Mouse (Mus musculus) forebrain, embryonic 11.5 days (tissue): ENCODE measurements at regions not wholly inside any gene's neighbourhood (a gene's known extent, or its start where the extent isn't known, plus 50 kb on each side); places are given as distances from the start of the nearest gene placed in this dataset.

ENCODE experiments used
- ATAC-seq: fragments of 200-750 bp; cut with Nextera tagmentation; replicated peaks from 2 replicates; pipeline ENCODE4 v1.8.0; 2017; ENCODE audit warnings: moderate TSS enrichment; ENCODE audit not compliant: low FRiP score
- DNase-seq: peaks from one replicate; pipeline ENCODE4 v3.0.0-alpha.2; 2017; ENCODE audit warnings: low spot score
- H3K27ac ChIP-seq: fragments of 300-500 bp; sonication (generic); 2 replicates; pipeline ENCODE4 v1.5.1; 2014; ENCODE audit warnings: low read depth, low read length
- H3K27me3 ChIP-seq: fragments of 300-500 bp; sonication (generic); 2 replicates; pipeline ENCODE4 v1.6.1; 2014; ENCODE audit warnings: mild to moderate bottlenecking, low read length, mixed read lengths; ENCODE audit not compliant: control insufficient read depth, insufficient read depth
- H3K36me3 ChIP-seq: fragments of 300-500 bp; sonication (generic); 2 replicates; pipeline ENCODE4 v1.6.1; 2014; ENCODE audit warnings: mild to moderate bottlenecking, low read length, moderate library complexity, mixed read lengths; ENCODE audit not compliant: control insufficient read depth, insufficient read depth
- H3K4me1 ChIP-seq: fragments of 300-500 bp; sonication (generic); replicated peaks from 2 replicates; pipeline ENCODE4 v1.6.1; 2014; ENCODE audit warnings: low read length, mixed read lengths; ENCODE audit not compliant: control insufficient read depth, insufficient read depth
- H3K4me2 ChIP-seq: fragments of 300-500 bp; sonication (generic); 2 replicates; pipeline ENCODE4 v1.6.1; 2014; ENCODE audit warnings: low read depth, mild to moderate bottlenecking, low read length, moderate library complexity, mixed read lengths; ENCODE audit not compliant: severe bottlenecking
- H3K4me3 ChIP-seq: fragments of 300-500 bp; sonication (generic); 2 replicates; pipeline ENCODE4 v1.5.1; 2014; ENCODE audit warnings: low read depth, low read length
- H3K9ac ChIP-seq: fragments of 300-500 bp; sonication (generic); 2 replicates; pipeline ENCODE4 v1.6.1; 2014; ENCODE audit warnings: low read length
- H3K9me3 ChIP-seq: fragments of 300-500 bp; sonication (generic); 2 replicates; pipeline ENCODE4 v1.6.1; 2016; ENCODE audit warnings: low read length, mixed read lengths; ENCODE audit not compliant: control insufficient read depth
- WGBS: fragments of 180-500 bp; shearing (Covaris S2); extraction: QIAGEN DNeasy Blood & Tissue Kit; methylation state at CpG from one replicate; pipeline ENCODE4 v1.1.7; 2014; 5-methylcytosine and 5-hydroxymethylcytosine counted together

DNA sequence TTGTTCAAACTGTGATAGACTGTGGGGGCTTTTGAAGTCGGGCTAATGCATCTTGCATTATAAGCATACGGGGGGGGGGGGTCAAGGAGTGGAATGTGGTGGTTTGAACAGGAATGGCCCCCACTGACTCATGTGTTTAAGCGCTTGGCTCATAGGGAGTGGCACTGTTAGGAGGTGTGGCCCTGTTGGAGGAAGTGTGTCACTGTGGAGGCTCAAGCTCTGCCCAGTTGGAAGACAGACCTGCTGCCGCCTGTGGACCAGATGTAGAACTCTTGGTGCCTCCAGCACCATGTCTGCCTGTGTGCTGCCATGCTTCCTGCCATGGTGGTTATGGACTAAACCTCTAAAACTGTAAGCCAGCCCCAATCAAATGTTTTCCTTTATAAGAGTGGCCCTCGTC lies 89.0 kb upstream of the Slc22a12 start:
- DNase-seq, result no peak
- ATAC-seq, result no peak
- Histone ChIP-seq H3K27me3 (no peaks in the 10 kb centered on the region), H3K9me3 (no peaks in the 10 kb centered on the region), H3K4me3 (no peak overlapping the region), H3K36me3 (no peaks in the 10 kb centered on the region), H3K27ac (no peak overlapping the region), H3K4me2 (no peak overlapping the region), H3K9ac (no peak overlapping the region), H3K4me1 (no peaks in the 10 kb centered on the region)
- 87% methylated on average over 5 of the region's 5 CpGs for WGBS

DNA sequence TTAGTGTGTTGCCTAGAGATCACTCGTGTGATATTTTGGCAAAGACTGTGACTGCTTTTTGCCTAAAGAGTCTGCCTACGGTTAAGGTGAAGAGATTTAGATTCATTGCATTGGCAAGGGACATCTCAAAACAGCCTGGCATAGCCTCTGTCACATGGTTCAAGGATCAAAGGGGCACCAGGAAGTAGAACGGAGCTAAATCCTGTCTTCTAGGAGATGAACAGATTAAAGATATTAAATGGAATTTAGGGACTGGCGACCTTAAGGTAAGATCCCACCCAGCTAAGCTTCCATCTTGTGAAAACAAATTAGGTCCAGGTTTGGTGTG lies 87.7 kb upstream of the Slc22a12 start:
- Histone ChIP-seq H3K36me3 (no peaks in the 10 kb centered on the region), H3K9ac (no peak overlapping the region), H3K4me1 (no peaks in the 10 kb centered on the region), H3K27ac (no peak overlapping the region), H3K4me3 (no peak overlapping the region), H3K27me3 (no peaks in the 10 kb centered on the region), H3K9me3 (no peaks in the 10 kb centered on the region), H3K4me2 (no peak overlapping the region)
- no peak for ATAC-seq
- WGBS, result 82% methylated on average over 4 of the region's 4 CpGs
- no peak for DNase-seq

DNA sequence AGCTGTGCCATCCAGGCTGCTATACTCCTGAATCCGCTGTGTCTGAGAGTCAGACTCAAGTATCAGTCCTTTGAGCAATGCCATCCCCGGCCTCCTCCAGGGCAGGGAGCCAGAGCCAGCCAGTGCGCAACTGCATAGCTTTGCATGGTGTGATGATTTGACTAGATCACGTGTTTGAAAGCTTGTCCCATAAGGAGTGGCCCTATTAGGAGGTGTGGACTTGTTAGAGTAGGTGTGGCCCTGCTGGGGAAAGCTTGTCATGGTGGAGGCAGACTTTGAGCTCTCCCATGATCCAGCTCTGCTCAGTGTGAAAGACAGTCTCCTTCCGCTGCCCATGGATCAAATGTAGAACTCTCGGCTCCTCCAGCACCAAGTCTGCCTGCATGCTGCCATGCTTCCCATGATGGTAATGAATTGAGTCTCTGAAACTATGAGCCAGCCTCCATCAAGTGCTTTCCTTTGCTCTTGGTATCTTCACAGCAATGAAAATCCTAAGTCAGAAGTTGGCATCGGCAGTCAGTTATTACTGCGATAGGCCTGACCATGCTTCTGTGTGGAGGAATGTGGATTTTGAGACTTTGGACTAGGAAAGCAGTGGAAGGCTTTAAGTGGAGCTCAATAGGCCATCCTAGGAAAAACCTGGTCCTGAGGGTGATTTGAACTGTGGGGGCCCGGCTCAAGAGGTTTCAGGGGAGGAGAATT lies 87.2 kb upstream of the Slc22a12 start:
- Histone ChIP-seq H3K9me3 (no peaks in the 10 kb centered on the region), H3K36me3 (no peaks in the 10 kb centered on the region), H3K27ac (no peak overlapping the region), H3K9ac (no peak overlapping the region), H3K27me3 (no peaks in the 10 kb centered on the region), H3K4me3 (no peak overlapping the region), H3K4me2 (no peak overlapping the region), H3K4me1 (no peaks in the 10 kb centered on the region)
- no peak for DNase-seq
- no peak for ATAC-seq
- 92% methylated on average over 9 of the region's 9 CpGs for WGBS

DNA sequence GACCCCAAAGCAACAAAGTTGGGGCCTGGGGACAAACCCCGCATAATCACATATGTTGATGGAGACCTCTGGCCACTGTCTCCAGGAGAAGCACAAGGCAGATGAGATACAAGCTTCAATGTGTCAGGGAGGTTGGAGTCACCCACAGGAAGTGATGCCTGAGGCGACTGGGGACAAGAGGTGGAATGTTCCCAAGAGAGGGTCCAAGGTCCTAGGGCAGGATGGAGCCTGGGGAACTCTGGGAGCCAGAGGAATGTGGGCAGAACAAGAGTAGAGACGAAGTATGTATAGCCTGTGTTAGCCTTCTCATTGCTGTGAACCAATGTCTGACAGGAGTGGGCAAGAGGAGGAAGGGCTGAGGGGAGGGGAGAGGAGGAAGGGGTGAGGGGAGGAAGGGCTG lies 82.7 kb upstream of the Slc22a12 start:
- ATAC-seq (no peak), DNase-seq (no peak)
- Histone ChIP-seq H3K4me1 (no peaks in the 10 kb centered on the region), H3K27ac (no peak overlapping the region), H3K36me3 (no peaks in the 10 kb centered on the region), H3K27me3 (no peaks in the 10 kb centered on the region), H3K9me3 (no peaks in the 10 kb centered on the region), H3K4me3 (no peak overlapping the region), H3K4me2 (no peak overlapping the region), H3K9ac (no peak overlapping the region)
- WGBS, result 66% methylated on average over 3 of the region's 3 CpGs

DNA sequence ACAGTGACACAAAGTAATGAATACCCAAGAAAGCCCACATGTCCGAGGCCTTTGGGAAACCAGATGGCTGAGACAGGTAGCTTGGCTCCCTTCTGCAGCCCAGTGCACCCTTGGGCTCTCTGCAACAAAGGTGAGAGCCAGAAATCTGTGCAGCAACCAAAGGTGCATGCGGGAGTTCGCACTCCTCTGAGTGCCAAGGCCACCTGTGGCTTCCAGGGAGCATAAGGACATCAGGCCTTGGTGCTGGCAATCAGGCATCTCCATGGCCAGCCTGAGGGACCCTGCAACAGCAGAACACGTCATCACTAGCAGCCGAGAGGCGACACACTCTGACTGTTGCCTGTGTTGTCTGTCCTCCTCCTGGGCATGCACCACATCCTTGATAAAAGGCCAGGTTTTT lies 78.2 kb upstream of the Slc22a12 start:
- Histone ChIP-seq H3K4me1 (no peaks in the 10 kb centered on the region), H3K4me3 (no peak overlapping the region), H3K4me2 (no peak overlapping the region), H3K9ac (no peak overlapping the region), H3K36me3 (no peaks in the 10 kb centered on the region), H3K27ac (no peak overlapping the region), H3K9me3 (no peaks in the 10 kb centered on the region), H3K27me3 (no peaks in the 10 kb centered on the region)
- 89% methylated on average over 6 of the region's 6 CpGs for WGBS
- DNase-seq, result no peak
- no peak for ATAC-seq

DNA sequence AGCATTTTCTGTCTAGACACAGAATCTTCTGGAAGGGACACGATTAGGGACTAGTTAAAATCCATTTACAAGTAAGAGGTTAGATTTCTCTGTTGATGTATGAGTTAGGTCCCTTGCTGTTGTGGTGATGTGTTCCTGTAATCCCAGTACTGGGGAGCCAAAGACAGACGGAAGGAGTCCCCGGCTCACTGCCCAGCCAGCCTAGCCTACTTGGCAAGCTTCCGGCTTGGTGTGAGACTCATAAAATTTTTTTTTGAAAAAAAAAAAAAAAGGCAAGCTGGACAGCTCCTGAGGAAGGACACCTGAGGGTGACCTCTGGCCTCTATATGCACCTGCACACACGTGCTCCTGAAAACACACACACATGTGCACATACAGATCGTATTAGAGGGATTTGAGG lies 76.7 kb upstream of the Slc22a12 start:
- H3K4me3 ChIP-seq, result no peak overlapping the region
- H3K36me3 ChIP-seq, result no peaks in the 10 kb centered on the region
- H3K9me3 ChIP-seq, result no peaks in the 10 kb centered on the region
- no peaks in the 10 kb centered on the region for H3K4me1 ChIP-seq
- no peak for DNase-seq
- H3K9ac ChIP-seq, result no peak overlapping the region
- H3K27me3 ChIP-seq, result no peaks in the 10 kb centered on the region
- no peak overlapping the region for H3K27ac ChIP-seq
- H3K4me2 ChIP-seq, result no peak overlapping the region
- ATAC-seq, result no peak
- WGBS, result 82% methylated on average over 6 of the region's 6 CpGs

DNA sequence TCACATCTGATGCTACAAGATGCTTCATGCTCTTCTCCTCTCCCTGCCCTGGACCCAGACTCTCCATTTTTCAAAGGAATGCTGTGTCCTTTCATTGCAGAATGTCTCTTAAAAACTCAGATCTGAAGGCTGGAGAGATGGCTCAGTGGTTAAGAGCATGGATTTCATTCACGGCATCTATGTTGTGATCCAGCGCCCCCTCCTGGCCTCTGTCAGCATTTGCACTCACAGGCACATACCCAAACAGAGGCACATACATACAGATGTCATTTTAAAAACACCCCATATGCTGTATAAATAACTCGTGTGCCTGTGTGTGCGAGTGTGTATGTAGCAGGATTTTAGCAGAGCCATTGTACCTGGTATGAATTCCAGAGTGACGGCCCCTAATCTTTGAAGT lies 73.8 kb upstream of the Slc22a12 start:
- no peak overlapping the region for H3K27ac ChIP-seq
- no peaks in the 10 kb centered on the region for H3K27me3 ChIP-seq
- no peak for DNase-seq
- H3K36me3 ChIP-seq, result no peaks in the 10 kb centered on the region
- no peak overlapping the region for H3K9ac ChIP-seq
- no peaks in the 10 kb centered on the region for H3K4me1 ChIP-seq
- no peak for ATAC-seq
- H3K4me2 ChIP-seq, result no peak overlapping the region
- WGBS, result 80% methylated on average over 5 of the region's 5 CpGs
- no peak overlapping the region for H3K4me3 ChIP-seq
- H3K9me3 ChIP-seq, result no peaks in the 10 kb centered on the region

DNA sequence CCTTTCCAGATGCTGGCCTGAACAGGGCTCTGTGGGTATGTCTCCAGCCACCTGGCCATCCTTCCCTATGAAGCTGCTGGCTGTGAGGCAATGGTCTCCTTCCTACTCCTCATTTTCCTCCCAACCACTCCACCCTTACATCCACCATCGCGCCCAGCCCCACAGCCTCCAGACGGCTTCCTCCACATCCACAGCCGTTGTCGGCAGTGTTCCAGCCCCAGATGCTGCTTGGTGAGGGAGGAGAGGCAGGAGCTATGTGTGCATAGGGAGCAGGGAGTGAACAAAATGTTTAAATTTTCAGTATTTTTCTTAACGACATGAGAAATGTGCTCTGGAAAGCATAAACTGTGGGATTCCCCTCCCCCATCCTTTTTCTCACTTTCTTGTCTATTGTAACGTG lies 69.6 kb upstream of the Slc22a12 start:
- DNase-seq (no peak), ATAC-seq (no peak)
- no peaks in the 10 kb centered on the region for H3K27me3 ChIP-seq
- WGBS, result 85% methylated on average over 7 of the region's 7 CpGs
- H3K27ac ChIP-seq, result no peak overlapping the region
- H3K4me1 ChIP-seq, result no peaks in the 10 kb centered on the region; the same call in 1 of the 2 replicates
- H3K4me2 ChIP-seq, result no peak overlapping the region
- H3K9me3 ChIP-seq, result no peaks in the 10 kb centered on the region
- H3K36me3 ChIP-seq, result no peaks in the 10 kb centered on the region
- H3K4me3 ChIP-seq, result no peak overlapping the region
- H3K9ac ChIP-seq, result no peak overlapping the region

DNA sequence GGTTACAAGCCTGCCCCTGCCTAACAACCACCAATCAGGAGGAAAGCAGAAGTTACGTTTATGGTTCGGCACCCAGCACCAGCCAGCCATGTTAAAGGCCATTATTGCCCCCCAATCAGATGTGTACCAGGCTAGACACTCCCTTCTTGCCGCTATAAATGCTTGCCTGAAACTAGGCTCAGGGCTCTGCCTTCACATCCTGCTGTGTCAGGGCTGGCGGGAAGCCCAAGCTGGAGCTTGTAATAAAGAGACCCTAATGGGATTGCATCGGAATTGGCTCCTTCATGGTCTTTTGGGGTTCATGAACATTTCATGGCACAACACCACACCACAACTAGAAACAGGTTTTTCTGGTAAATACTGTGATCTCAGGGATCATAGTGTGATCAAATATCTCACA lies 69.1 kb upstream of the Slc22a12 start:
- no peaks in the 10 kb centered on the region; the same call in 1 of the 2 replicates for H3K4me1 ChIP-seq
- 90% methylated on average over 5 of the region's 5 CpGs for WGBS
- DNase-seq (no peak), ATAC-seq (no peak)
- H3K4me3 ChIP-seq, result no peak overlapping the region
- H3K4me2 ChIP-seq, result no peak overlapping the region
- H3K36me3 ChIP-seq, result no peaks in the 10 kb centered on the region
- no peak overlapping the region for H3K27ac ChIP-seq
- H3K9me3 ChIP-seq, result no peaks in the 10 kb centered on the region
- H3K9ac ChIP-seq, result no peak overlapping the region
- H3K27me3 ChIP-seq, result no peaks in the 10 kb centered on the region
